Mouse (Mus musculus): ENCODE results near the gene Csrnp3. TPM values are rescaled to one million over a fixed set of nuclear protein-coding genes. Genes with fewer than 3 reads are reported as not detected.

The Csrnp3 gene
- polyA plus RNA-seq, 1 experiment, result not detected

DNA sequence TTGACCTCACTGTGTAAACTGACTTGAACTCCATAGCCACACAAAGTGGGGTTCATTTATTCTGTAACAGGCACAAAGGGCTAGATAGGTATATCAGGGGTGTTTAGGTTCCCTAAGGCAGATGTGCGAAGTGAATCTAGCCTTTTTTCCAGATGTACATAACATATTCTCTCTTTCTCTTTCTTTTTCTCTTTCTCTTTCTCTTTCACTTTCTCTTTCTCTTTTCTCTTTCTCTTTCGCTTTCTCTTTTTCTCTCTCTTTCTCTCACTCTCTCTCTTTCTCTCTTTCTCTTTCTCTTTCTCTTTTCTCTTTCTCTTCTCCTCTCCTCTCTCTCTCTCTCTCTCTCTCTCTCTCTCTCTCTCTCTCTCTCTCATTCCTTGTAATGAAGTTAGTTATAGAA is 153.2 kb downstream of the Csrnp3 start:
- no peak for DNase-seq (ENCODE audit: low read depth in 1 of 2, low spot score in 2 of 2)
- H3K4me3 ChIP-seq (ENCODE audit: extremely low read depth, insufficient read depth, insufficient read length), result no peak overlapping the region
- no peaks in the 10 kb centered on the region for H3K36me3 ChIP-seq (ENCODE audit: control insufficient read depth, insufficient read depth, low read length)
- no peak for TF ChIP-seq CTCF (IDR thresholded peaks at IDR 0.05; ENCODE audit: extremely low read depth, insufficient read depth, insufficient read length, insufficient replicate concordance)
- no peak for TF ChIP-seq POLR2A (IDR thresholded peaks at IDR 0.05; ENCODE audit: low read depth, low read length)
- no peaks in the 10 kb centered on the region for H3K27me3 ChIP-seq (ENCODE audit: control insufficient read depth, insufficient read depth, low read length)
- no peaks in the 10 kb centered on the region for H3K4me1 ChIP-seq (ENCODE audit: control insufficient read depth, insufficient read depth, insufficient read length)
- H3K27ac ChIP-seq (ENCODE audit: insufficient read depth, low read length), result no peak overlapping the region
- 90% methylated on average over 2 of the region's 2 CpGs for WGBS

DNA sequence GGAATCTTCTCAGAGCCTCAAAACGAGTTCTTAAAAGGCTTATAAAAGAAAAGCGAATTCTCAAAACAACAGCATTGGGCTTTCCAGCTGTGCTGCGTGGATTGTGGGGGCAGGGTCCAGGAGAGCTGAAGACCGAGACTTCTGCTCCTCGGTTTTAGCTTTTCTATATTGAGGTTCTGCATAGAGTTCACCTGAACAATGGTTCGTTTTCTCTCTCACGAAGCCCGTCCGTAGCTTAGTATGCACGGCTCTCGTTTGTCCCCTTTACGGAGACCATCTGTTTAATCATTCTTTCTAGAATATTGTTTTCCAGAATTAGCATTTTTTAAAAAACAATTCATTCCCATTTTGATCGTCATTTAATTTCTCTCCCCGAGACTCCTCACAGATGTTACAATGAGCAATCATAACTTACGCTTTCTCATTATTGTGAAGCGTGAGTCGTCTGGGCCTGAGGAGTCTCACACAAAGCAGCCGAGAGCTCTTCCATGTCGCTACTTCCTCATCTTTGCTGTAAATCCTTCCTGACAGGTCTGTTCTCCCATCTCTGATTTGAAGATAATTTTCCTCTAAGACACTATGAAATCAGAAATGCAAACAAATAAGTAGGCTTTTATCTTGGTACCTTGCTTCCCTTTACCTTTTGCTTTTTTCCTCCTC is 163.6 kb downstream of the Csrnp3 start:
- 89% methylated on average over 19 of the region's 19 CpGs for WGBS
- Histone ChIP-seq H3K4me1 (ENCODE audit: control insufficient read depth, insufficient read depth, insufficient read length) (no peaks in the 10 kb centered on the region), H3K4me3 (ENCODE audit: extremely low read depth, insufficient read depth, insufficient read length) (no peak overlapping the region), H3K27me3 (ENCODE audit: control insufficient read depth, insufficient read depth, low read length) (no peaks in the 10 kb centered on the region), H3K36me3 (ENCODE audit: control insufficient read depth, insufficient read depth, low read length) (no peaks in the 10 kb centered on the region), H3K27ac (ENCODE audit: insufficient read depth, low read length) (no peak overlapping the region)
- no peak for TF ChIP-seq POLR2A (IDR thresholded peaks at IDR 0.05; ENCODE audit: low read depth, low read length)
- TF ChIP-seq CTCF (IDR thresholded peaks at IDR 0.05; ENCODE audit: extremely low read depth, insufficient read depth, insufficient read length, insufficient replicate concordance), result no peak
- no peak for DNase-seq (ENCODE audit: low read depth in 1 of 2, low spot score in 2 of 2)

DNA sequence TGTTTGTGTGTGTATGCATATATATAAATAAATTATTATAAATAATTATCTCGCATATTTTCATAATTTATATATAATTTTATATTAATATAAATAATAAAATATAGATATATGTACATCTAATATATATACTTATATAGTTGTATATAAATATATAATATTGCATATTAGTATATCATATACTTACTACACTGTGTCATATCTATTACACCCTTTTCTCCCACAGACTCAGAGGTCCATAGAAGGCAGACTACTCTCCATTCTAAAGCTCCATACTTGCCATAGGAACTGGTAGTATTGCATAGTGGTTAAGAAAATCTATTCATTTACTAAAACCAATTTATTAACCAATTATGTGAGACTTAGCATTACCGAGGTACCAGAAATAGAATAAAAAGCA is 164.1 kb downstream of the Csrnp3 start:
- Histone ChIP-seq H3K4me1 (ENCODE audit: control insufficient read depth, insufficient read depth, insufficient read length) (no peaks in the 10 kb centered on the region), H3K36me3 (ENCODE audit: control insufficient read depth, insufficient read depth, low read length) (no peaks in the 10 kb centered on the region), H3K27me3 (ENCODE audit: control insufficient read depth, insufficient read depth, low read length) (no peaks in the 10 kb centered on the region), H3K4me3 (ENCODE audit: extremely low read depth, insufficient read depth, insufficient read length) (no peak overlapping the region), H3K27ac (ENCODE audit: insufficient read depth, low read length) (no peak overlapping the region)
- DNase-seq (ENCODE audit: low read depth in 1 of 2, low spot score in 2 of 2), result no peak
- TF ChIP-seq CTCF (IDR thresholded peaks at IDR 0.05; ENCODE audit: extremely low read depth, insufficient read depth, insufficient read length, insufficient replicate concordance) (no peak), POLR2A (IDR thresholded peaks at IDR 0.05; ENCODE audit: low read depth, low read length) (no peak)
- 90% methylated on average over 2 of the region's 2 CpGs for WGBS

DNA sequence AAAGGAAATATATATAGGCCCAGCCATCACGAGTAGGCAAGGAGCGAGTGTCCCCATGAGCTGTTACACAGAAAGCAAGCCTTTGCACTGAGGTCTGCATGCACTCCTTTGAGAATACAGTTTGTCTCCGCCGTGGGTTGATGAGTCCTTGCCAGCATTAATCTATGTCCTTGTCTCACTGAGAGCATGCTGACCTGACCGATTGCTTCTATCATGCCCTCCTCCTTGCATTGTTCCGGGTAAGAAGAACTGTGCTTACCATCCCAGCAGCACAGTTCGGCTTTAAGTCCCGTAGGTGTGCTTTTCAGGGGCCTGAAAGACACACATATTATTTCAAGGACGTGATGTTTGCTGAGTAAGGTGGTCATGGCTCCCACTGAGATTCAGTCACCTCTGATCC is 173.1 kb downstream of the Csrnp3 start:
- Histone ChIP-seq H3K4me1 (ENCODE audit: control insufficient read depth, insufficient read depth, insufficient read length) (no peaks in the 10 kb centered on the region), H3K36me3 (ENCODE audit: control insufficient read depth, insufficient read depth, low read length) (no peaks in the 10 kb centered on the region), H3K27ac (ENCODE audit: insufficient read depth, low read length) (no peak overlapping the region), H3K27me3 (ENCODE audit: control insufficient read depth, insufficient read depth, low read length) (no peaks in the 10 kb centered on the region), H3K4me3 (ENCODE audit: extremely low read depth, insufficient read depth, insufficient read length) (no peak overlapping the region)
- no peak for DNase-seq (ENCODE audit: low read depth in 1 of 2, low spot score in 2 of 2)
- no peak for TF ChIP-seq CTCF (IDR thresholded peaks at IDR 0.05; ENCODE audit: extremely low read depth, insufficient read depth, insufficient read length, insufficient replicate concordance)
- TF ChIP-seq POLR2A (IDR thresholded peaks at IDR 0.05; ENCODE audit: low read depth, low read length), result no peak
- WGBS, result 92% methylated on average over 9 of the region's 9 CpGs

DNA sequence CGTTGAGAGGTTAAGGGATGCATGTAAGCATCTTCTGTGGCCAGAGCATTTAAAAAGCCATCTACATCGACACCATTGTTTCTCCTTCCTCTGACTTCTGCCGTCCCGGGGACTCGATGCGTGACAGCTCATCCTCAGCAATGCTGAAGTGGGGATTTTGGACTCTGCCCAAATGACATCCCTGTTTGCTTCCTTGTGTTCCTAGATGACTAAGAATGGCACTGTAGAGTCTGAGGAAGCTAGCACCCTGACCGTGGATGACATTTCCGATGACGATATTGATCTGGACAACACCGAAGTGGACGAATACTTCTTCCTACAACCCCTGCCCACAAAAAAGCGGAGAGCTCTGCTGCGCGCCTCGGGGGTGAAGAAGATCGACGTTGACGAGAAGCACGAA is 173.7 kb downstream of the Csrnp3 start:
- Histone ChIP-seq H3K4me3 (ENCODE audit: extremely low read depth, insufficient read depth, insufficient read length) (no peak overlapping the region), H3K27ac (ENCODE audit: insufficient read depth, low read length) (no peak overlapping the region), H3K4me1 (ENCODE audit: control insufficient read depth, insufficient read depth, insufficient read length) (no peaks in the 10 kb centered on the region), H3K27me3 (ENCODE audit: control insufficient read depth, insufficient read depth, low read length) (no peaks in the 10 kb centered on the region), H3K36me3 (ENCODE audit: control insufficient read depth, insufficient read depth, low read length) (no peaks in the 10 kb centered on the region)
- 94% methylated on average over 19 of the region's 19 CpGs for WGBS
- no peak for DNase-seq (ENCODE audit: low read depth in 1 of 2, low spot score in 2 of 2)
- TF ChIP-seq CTCF (IDR thresholded peaks at IDR 0.05; ENCODE audit: extremely low read depth, insufficient read depth, insufficient read length, insufficient replicate concordance), result no peak
- TF ChIP-seq POLR2A (IDR thresholded peaks at IDR 0.05; ENCODE audit: low read depth, low read length), result no peak

DNA sequence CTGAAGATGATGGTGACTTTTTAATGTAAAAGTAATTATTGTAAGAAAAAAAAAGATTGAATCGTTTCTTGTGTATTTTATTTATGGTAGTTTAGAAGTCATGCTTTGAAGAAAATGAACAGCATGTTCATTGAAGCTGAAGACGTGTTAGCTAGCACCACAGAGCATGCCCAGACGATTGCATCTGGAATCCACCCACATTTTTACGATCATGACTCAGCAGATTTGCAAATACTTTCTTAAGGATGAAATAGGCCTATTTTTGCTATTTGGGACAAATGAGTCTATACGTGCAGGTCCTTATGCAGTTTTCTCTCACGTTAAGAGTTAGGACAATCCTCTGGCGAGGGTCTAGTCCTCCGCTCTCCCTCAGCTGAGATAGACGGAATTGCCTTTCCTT is 177.9 kb downstream of the Csrnp3 start:
- no peaks in the 10 kb centered on the region for H3K27me3 ChIP-seq (ENCODE audit: control insufficient read depth, insufficient read depth, low read length)
- H3K4me1 ChIP-seq (ENCODE audit: control insufficient read depth, insufficient read depth, insufficient read length), result no peaks in the 10 kb centered on the region
- TF ChIP-seq CTCF (IDR thresholded peaks at IDR 0.05; ENCODE audit: extremely low read depth, insufficient read depth, insufficient read length, insufficient replicate concordance) (no peak), POLR2A (IDR thresholded peaks at IDR 0.05; ENCODE audit: low read depth, low read length) (no peak)
- 85% methylated on average over 9 of the region's 9 CpGs for WGBS
- DNase-seq (ENCODE audit: low read depth in 1 of 2, low spot score in 2 of 2), result no peak
- H3K4me3 ChIP-seq (ENCODE audit: extremely low read depth, insufficient read depth, insufficient read length), result no peak overlapping the region
- no peak overlapping the region for H3K27ac ChIP-seq (ENCODE audit: insufficient read depth, low read length)
- H3K36me3 ChIP-seq (ENCODE audit: control insufficient read depth, insufficient read depth, low read length), result no peaks in the 10 kb centered on the region

DNA sequence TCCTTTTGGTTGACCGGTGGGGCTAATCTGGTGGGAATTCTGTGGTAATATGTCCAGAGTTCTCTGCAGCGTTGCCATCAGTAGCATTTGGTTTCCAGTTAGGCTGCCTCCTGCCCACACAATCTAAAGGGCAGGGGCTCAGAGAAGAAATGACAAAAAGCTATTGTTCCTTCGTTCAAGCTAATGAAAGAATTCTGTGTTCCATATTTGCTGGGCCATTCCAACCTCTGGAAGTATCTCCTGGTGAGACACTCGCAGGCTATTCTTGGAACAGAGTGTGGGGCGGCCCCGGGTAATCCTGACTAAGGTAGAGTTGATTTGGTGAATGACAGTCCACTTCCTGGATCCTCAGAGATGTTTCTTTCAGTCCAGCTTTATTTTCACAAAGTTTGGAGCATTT is 179.3 kb downstream of the Csrnp3 start:
- Histone ChIP-seq H3K4me1 (ENCODE audit: control insufficient read depth, insufficient read depth, insufficient read length) (no peaks in the 10 kb centered on the region), H3K27ac (ENCODE audit: insufficient read depth, low read length) (no peak overlapping the region), H3K36me3 (ENCODE audit: control insufficient read depth, insufficient read depth, low read length) (no peaks in the 10 kb centered on the region), H3K27me3 (ENCODE audit: control insufficient read depth, insufficient read depth, low read length) (no peaks in the 10 kb centered on the region), H3K4me3 (ENCODE audit: extremely low read depth, insufficient read depth, insufficient read length) (no peak overlapping the region)
- DNase-seq (ENCODE audit: low read depth in 1 of 2, low spot score in 2 of 2), result no peak
- WGBS, result 87% methylated on average over 6 of the region's 6 CpGs
- TF ChIP-seq CTCF (IDR thresholded peaks at IDR 0.05; ENCODE audit: extremely low read depth, insufficient read depth, insufficient read length, insufficient replicate concordance) (no peak), POLR2A (IDR thresholded peaks at IDR 0.05; ENCODE audit: low read depth, low read length) (no peak)

Data from spleen, adult 2 months (tissue).